Mouse (Mus musculus) thymus, adult 18-20 months (tissue): ENCODE data around the gene Ctnna3.
"Not testable (repeated sequence)": the region's sequence is repeated elsewhere in the genome, so short reads cannot be mapped to it uniquely, and the experiment has no call there.

Experiments
- DNase-seq, 2 experiments: peaks; one replicate each; pipeline ENCODE4 v3.0.0; 2022; ENCODE audit warnings: mixed read lengths in 2 of 2

Gene Ctnna3

DNA sequence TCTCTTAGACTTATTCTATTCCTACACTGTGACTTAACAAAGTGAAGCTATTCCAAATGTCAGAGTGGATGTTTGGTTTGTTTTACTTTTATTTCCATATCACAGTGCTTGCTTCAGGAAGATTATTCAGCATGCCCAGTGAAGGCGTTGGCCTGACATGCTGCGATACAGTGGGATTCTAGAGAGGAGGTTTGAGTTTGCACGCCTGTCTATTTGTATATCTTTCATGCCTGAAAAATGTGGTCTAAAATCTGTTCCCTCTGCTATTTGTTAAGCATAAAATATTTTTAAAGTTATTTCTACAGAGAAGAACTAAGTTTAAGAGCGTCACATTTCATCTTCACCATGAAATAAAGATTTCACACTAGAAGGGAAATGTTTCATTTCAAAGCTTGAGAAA lies 813.5 kb downstream of the Ctnna3 start:
- DNase-seq: no peak

DNA sequence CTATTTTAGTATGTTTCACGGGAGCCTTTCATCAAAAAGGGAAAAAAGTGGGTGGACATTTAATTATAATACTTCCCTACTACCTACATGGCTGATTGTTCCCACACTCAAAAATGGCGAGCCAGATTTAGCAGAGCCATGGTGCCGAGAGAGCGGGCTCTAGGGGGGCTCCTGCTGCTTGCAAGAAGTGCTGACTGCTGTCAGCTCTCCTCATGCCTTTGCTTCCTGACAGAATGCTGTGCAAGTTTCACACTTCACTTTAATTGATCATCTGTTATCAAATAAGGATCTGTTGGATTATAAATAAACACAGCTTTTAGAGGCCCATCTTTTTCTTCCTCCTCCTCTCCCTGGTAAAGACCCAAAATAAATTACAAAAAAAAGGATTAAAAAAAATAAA lies 838.3 kb downstream of the Ctnna3 start:
- no peak for DNase-seq

DNA sequence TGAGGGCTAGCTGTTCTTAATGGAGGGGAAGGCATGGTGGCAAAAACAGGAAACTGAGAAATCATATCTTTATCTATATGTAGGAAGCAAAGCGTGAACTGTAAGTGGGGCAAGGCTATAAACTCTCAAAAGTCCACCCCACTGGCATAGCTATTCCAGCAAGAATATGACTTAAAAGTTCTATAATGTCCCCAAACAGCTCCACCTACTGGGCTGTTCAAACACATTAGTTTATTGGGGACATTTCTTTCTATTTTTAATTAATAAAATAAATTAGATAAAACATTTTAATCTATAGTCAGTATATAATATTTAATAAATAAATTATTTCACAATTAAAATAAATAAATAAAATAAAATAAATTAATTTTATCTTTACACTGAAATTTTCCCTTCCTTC lies 845.2 kb downstream of the Ctnna3 start:
- no peak for DNase-seq

DNA sequence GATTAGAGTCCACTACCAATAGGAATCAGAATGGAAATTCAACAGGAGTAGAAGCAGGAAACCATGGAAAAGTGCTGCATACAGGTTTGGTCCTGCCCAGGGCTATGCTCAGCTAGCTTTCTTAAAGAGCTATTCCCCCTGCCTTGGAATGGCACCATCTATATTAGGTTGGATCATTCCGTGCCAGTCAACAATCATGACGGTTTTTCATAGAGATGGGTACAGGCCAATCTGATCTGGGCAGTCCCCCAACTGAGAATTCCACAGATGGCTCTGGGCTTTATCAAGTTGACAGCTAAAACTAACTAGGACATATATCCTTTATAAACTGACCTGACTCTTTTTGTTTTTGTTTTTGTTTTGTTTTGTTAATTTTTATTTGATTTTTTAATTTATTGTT lies 848.9 kb downstream of the Ctnna3 start:
- no peak for DNase-seq

DNA sequence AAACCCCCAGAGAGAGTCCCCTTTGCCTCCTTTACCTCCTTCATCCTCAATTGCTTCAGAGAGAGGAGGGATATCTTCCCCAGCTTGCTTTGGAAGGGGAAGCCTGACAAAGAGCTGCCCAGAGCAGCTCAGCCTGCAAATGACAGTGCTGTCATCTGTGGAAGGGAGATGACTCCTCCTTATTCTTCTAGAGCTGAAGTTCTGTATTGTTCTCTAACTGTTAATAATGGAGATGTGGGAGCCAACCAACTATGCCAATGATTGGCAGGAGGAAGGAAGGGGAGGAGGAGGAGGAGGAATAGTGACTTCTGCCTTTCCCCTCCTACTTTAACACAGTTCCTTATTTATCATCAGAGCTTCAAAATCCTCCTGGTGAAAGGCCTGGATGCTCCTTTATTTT lies 875.9 kb downstream of the Ctnna3 start:
- DNase-seq: no peak

DNA sequence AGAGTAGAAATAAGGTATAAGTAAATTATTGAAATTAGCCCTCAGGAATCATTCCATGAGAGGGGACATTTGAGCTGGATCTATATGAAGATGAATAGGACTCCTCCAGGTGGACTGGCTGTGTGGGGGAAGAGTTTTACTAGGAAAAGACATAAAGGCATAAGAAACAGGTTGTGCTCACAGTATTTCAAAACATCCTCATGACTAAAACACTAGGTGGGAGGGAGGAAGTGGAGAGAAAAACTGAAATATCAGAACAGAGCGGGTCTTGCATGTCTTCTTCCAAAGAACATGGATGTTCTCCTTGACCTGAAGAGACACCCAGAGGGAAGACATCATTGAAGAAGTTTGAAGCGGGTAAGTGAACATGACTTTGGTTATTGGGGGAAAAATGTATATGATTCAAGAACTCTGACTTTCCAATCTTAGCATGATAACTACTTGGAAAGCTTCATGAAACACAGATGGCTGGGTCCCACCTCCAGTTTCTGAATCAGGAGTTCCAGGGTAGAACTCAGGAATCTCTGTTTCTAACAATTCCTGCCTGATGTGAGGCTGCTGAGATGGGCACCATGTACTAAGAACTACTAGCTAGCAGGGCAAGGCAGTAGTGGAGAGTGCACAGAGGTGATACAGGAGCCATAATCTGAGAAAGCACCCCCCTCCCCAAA lies 881.9 kb downstream of the Ctnna3 start:
- DNase-seq: no peak

DNA sequence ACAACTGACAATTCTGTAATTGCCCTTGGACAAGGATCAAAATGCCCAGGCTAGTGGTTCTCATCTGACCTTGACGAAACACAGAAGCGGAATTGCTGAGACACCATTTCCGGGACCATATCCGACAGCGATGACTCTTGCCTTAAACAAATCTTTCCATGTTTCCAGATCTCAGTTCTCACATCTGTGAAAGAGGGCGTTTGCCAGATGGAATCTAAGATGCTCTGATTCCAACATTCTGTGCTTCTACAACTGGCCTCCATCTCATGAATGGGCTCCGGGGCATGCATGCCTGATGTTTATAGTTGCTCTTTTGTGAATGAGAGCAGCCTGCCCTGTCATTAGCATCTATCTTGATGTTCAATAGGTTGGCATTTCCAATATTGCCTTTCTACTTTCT lies 890.4 kb downstream of the Ctnna3 start:
- DNase-seq: no peak

DNA sequence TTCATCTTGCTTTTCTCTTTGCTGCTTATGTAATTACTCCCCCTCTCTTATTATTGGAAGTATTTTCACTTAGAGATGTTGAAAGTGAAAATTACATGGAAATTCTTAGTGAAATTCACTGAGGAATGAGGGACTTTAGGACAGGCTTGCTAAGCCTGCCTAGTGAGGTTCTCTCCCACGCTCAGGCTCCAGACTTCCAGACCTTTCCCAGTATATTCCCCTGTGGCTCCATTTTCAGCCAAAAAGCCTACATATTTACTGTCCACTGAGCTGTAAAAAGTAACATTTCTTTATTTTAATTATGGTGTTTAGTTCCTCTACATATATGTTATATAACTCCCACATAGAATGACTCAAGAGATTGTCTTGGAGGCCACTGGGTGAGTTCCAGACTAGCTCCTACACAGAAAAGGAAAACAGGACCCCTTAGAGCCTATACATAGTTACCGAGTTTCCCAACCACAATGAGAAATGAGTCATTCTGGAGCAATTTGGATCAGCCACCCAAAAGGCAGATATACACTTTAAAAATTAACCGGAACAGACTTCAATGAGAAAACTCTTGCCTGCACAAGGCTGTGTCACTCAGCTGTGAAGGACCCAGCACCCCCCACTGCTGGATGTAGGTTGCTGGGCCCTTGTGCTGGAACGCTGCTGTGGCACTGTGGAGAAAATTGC lies 912.9 kb downstream of the Ctnna3 start:
- DNase-seq: no peak

DNA sequence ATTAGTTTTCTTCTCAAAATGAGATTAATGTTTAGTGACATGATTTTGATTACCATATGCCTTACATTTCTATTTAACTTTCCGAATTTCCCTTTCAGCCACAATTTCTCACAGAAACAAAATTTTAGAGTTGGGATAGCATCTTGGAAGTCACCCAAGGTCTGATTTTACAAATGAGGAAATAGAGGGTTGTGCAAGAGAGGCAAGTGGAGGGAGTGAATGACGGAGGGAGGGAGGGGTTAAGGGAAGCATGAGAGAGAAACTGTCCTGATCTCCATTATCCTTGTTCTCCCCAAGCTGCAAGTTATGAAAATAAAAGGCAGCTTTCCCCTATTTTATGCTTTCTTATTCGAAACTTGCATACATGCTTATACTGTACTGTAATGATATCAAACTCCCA lies 943.4 kb downstream of the Ctnna3 start:
- no peak for DNase-seq

DNA sequence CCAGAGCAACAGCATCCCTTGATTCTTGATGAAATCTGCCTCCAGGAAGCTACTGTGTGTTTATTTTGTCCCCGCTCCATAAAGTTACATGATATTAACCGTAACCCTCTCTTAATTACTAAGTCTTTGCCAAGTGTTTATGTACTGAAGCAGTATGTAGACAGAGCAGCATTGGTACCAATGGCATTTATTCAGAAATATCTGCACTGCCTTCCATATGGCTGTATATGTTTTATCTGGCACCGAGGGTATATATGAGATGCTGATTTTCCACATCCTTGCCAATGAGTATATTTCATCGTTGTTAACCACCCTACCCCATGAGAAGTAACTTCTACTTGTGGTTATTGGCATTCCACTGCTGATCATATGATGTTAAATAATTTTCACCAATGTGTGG lies 947.9 kb downstream of the Ctnna3 start:
- no peak for DNase-seq

DNA sequence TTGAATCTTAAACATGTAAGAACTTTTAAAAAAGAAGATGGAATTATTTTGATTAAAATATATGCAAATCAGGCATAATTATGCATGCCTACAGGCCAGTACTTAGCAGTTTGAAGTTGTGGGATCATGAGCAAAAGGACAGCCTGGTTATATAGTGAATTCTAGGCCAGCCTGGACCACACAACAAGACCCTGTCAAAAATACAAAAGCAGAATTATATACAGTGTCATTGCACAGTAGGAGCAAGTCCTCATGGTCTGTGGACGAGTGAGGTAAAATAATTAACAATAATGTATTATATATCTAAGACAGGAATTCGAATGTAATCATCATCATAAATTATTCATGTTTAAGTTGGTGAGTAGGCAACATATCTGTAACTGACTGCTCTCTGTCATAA lies 966.7 kb downstream of the Ctnna3 start:
- DNase-seq: no peak

DNA sequence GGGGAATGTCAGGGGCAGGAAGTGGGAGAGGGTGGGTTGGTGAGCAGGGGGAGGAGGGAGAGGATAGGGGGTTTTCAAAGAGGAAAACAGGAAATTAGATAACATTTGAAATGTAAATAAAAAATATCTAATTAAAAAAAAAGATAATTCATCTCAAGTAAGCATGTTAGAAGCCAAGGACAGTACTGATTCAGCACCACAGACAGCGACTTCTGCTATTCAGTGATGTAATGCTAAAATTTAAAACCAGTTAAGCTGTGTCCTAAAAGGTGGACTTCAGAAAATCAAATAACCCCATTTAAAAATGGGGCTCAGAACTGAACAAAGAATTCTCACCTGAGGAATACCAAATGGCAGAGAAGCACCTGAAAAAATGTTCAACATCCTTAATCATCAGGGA lies 988.5 kb downstream of the Ctnna3 start:
- not testable (repeated sequence) for DNase-seq

DNA sequence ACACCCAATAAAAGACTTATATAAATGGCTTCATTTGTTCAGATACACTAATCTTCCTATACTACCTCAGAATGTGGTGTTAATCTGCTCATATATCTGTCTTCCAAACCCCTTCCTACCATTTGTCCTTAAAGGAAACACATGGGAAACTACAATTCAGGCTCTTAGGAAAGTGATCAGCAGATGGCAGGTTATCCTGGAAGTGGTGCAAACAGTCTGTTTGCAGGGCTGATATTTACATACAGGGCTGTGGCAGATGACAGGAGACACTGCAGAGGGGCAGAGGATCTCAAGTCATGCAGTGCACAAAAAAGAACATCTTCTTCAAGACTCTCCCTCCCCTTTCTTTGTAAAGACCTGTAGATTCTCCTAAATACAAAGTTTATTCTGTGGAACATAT lies 1008.8 kb downstream of the Ctnna3 start:
- no peak for DNase-seq

DNA sequence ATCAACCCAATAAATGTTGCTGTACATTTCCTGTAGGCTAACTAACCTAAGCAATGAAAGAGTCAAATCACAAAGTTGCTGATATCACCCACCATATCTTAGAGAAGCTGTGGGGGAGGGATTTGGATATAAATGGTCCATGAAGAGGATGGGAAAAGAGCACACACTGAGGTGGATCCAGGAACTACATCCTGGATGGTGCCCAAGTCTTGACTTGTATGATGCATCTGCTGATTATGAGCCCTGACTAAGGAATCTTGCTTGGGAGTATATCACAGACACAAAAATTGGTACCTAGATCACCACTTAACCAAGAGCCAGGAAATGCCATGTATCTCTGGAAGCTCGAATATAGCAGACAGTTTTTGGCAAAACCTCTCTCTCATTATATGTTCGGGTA lies 1018.7 kb downstream of the Ctnna3 start:
- DNase-seq: no peak

DNA sequence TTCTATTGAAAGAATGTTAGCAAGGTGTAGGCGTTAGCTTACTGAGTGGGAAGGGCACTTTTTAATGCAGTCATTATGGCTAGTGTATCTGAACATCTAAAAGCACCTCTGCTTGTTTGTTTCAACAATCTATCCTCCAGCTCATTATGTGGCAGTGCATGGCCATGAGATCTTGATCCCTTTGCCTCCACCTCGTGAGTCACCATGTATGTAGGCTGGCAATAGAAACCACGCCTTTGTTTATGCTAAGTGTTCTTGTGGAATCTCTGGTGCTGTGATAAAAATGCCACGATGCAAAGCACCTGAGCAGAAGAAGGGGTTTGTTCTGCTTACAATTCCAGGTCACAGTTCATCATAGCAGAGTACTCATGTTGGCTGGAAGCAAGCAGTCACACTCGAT lies 1053.4 kb downstream of the Ctnna3 start:
- no peak for DNase-seq

DNA sequence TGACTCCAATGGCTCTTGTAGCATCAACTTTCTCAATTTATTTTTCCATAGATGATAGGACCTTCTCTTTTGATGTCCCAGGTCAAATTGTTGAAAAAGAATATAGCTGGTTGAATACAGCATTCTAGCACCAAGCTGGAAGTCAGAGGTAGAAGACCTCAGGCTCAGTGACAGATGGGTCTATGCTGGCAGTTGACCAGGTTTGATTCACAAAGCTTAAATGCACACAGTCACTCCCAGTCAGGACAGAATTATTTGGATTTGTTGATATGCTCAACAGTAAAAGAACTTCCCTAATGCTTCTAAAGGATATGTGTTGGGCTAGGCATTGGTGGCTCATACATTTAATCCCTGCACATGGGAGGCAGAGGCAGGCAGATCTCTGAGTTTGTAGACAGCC lies 1059.6 kb downstream of the Ctnna3 start:
- no peak for DNase-seq

DNA sequence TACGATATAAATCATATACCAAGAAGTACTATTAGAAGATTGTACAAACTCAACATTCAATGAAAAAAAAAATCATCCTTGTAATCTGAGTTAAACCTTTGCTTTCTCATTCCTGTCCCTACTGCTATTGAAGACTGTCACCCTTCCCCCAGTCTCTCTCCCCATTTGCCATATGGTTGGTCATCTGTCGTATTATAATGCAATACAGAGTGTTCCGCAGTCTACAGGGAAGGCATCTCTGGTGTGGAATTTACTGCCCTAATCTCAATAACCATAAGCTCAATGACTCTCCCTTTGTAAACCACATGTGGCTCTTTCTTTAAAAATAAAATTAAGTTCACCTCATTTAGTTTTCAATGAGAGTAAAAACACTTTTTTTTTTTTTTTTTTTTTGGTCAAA lies 1113.7 kb downstream of the Ctnna3 start:
- no peak for DNase-seq

DNA sequence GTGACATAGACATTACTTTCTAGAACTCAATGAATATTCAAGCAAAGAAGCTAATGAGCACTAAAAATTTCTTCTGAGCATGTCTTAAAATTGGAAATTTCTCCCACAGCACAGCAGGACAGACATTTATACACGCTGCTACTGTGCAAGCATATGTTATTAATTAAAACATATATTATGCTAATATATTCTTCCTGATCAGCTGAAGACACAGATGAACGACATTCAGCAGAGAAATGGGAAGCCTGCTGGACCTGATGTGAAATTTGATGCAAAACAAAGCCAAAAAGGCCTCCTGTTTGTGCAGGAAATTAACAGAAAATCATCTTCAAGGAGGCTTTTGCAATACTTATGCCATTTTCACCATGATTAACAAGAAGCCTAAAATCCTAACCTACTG lies 1114.5 kb downstream of the Ctnna3 start:
- no peak for DNase-seq

DNA sequence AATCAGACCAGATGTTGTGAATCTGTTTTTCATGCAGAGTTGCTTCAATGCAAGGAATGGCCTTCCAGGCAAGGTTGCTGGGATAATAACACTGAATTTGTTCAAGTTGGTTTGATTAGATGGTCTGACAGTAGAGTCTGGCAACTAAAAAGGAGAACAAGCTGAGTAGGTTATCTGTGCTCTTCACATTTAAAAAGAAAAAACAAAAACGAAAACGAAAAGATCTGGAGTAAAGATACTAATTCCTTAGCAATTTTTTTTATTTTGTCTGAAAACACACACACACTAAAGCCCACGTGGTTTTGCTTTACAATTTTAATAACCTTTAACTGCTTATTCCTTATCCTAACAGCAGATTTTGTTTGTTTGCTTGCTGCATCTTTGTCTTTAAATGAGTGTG lies 1141.4 kb downstream of the Ctnna3 start:
- no peak for DNase-seq

DNA sequence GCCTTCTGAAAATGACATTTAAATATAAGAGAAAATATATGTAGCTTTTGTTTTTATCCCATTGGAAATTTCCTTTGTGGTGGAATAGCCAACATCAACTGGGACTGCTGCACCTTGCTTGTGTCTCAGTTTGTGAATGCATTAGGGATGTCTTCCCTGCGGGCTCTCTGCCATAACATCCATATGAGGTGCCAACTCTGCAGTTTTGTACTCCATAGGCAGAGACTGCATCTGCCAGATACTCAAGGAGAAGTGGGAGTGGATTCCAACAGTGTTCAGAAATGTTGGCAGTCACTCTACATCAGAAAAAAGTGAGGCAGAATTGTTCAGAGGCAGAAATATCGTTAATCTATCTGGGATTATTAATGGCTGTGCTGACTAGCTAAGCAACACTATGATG lies 1158.2 kb downstream of the Ctnna3 start:
- no peak for DNase-seq

DNA sequence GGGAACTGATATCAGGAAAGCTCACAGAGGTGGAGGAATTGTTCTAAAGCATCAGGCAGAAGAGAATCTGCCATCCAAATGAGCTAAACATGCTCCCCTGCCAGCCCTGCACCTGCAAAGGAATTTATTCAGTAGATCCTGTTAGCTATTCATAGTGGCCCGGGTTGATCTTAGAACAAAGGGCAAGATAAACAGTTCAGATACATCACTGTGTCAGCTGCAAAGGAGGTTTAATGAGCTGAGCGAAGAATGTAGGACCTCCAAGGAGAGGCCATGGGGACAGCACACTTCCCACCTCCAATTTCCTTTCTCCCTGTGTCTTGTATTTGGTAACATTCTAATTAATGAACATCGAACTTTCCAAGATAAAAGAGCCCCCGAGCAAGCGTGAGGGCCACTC lies 1206.9 kb downstream of the Ctnna3 start:
- no peak for DNase-seq

DNA sequence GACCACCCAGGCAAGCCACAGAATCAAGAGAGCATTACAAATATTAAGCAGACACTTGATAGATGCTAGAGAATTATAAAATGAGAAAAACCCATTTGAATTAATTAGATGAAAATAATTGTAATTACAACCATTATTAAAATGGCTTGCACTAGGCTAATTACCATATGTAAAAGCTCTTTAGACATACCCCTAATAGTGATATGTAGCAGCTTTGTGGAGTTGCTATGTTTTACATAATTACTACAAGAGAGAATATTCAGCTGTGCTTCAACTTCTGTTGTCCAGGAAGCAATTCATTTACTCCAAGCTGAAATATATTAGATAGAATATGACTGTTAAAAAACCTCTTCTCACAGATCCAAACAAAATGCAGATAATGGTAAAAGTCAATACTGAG lies 1209.2 kb downstream of the Ctnna3 start:
- DNase-seq: no peak

DNA sequence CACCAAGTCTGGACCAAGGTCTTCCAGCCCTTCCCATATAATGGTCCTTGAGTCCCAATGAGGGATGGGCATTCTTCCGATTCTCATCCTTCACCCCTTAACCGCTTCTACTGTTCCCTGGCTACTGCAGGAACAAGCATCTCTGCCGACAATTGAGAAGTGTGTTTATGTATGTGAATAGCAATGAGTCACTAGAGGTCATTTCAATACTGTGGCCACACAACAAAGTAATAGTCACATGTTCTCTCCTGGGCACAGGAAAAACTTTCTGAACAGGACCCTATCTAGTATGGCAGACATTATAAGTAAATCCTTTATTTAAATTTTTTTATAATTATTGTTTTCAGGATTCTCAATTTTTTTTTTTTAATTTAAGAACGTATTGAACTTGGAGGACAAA lies 1211.2 kb downstream of the Ctnna3 start:
- DNase-seq: no peak

DNA sequence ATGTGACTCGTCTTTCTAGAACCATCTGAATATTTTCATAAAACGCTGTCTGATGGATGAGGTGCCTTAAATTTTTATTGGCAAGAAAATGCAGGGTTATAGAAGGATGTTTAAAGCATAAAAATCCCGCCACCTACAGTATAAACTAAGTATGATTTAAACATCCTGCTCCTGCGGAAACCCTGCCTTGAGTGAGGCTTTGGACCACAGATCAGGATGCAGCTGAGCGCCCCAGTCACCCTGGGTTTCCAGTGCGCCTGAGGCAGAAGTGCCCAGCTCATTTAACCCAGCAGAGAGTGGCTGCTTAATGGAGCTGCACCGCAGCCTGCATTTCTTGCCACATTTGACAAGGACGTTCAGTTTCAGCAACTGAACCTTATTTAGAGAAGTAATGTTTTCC lies 1211.7 kb downstream of the Ctnna3 start:
- no peak for DNase-seq

DNA sequence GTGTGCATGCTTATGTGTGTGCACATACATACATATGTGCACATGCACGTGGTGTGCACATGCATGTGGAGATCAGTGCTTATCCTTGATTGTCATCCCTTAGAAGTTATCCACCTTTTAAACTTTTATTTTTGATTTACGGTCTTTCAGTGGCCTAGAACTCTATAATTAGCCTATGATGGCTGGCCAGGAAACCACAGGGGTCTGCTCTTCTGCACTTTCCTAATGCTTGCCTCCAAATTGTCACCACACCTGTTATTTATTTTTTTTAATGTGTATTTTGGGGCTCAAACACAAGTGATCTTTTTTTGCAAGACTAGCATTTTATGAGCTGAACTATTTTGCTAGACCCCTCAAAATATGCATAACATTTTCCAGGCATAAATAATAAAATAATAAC lies 1214.1 kb downstream of the Ctnna3 start:
- no peak for DNase-seq
